Mouse (Mus musculus) gastrocnemius, postnatal 4 days (tissue): ENCODE data around the gene Itgb6. TPM values are rescaled to one million over a fixed set of nuclear protein-coding genes. Genes with fewer than 3 reads are reported as not detected.

ENCODE experiments used
- DNase-seq, 2 experiments: peaks; one replicate each; pipeline ENCODE4 v3.0.0; 2021 to 2022; ENCODE audit warnings: low spot score in 2 of 2, mixed read lengths in 2 of 2
- total RNA-seq, 2 experiments: library from RNA; stranded (reverse); gene quantifications; 2 replicates each; pipeline ENCODE4 v1.2.3; 2021

Gene Itgb6
- total RNA-seq, 2 experiments from 2014 or later, result 35.8 to 36.2 TPM

DNA sequence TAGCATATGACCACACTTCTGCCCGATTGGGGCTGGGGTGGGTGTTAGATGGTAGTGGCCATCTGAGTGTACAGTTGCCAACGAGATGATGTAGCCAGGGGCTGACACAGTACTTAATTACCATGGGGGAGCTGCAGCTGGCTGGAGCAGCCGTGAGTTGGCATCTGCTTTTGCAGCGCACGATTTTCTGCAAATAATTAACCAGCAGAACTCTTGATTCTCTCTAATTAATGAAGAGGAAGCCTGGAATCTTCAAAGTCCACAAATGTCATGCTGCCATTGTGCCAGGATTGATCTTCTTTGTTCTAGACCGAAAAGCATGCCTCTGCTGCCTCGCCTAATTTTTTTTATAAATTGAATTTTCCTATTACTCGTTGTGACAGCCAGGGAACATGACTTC lies 8.6 kb downstream of the Itgb6 start:
- no peak for DNase-seq

DNA sequence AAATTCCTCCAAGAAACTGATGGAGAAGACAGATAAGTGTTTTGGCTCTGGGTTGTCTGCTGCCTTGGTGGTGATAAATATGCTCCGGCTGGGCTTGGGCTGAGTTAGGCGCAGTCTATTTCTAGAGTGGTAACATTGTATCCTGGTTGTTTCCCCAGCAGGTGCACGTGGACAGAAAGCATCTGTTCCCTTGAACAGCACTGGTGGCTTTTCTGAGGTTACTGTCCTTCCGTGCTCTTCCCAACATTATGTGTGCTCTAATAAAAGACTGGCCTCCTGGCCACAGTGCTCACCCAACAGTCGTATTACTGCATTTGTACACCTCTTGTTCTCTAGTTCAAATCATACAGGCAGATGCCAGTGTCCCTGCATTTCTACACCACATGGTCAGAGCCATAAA lies 9.6 kb downstream of the Itgb6 start:
- DNase-seq, result no peak

DNA sequence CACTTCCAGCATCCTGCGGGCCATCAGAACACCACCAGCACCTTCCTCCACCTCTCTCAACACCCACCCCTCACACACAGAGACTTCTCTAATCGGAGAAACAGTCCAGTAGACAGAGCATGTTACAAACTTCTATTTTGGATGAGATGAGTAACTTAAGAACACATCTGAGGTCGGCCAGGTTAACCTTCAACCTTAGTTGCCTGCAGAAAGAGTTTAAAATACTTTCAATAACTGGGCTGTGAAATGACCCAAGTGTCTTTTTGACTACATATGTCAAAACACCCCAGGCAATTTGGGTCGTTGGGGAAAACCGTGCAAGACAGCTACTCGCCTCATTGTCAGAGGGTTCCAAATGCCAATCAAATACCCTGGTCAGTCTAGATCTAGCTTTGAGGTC lies 10.0 kb downstream of the Itgb6 start:
- no peak for DNase-seq

DNA sequence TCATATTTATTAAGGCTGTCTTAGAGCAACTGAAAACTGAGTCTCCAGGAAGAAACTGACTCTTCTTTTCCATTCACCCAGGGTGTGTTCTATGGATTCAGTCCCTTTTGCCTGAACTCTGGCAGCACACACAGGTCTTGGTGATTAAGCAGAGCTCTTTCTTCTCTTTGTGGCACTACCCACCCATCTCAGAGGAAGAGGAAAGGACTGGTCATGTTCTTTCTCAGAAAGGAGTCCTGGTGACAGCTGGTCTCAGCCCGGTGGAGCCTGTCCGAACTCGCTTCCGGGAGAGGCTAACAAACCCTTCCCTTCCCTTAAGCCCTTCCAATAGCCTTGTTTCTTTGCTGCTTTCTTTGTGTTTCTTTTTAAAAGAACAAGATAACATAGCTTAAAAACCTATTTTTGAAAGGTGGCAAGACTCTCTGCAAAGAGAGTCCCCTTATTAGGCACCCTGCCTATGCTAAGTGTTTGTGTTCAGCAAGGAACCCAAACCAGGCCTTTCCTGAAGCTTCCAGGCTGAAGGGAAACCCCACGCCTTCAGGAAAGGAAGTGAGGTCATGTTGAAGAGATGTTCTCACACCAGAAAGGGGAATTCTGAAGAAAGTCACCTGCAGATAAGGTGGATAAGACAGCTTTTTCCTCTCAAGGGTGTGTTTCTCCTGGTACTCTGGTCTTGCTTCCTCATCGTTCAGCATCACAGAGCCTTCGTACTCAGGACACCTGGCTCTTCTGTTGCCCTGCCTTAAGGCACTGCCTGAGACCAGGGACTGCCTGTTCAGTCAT lies 11.2 kb downstream of the Itgb6 start:
- DNase-seq, result no peak

DNA sequence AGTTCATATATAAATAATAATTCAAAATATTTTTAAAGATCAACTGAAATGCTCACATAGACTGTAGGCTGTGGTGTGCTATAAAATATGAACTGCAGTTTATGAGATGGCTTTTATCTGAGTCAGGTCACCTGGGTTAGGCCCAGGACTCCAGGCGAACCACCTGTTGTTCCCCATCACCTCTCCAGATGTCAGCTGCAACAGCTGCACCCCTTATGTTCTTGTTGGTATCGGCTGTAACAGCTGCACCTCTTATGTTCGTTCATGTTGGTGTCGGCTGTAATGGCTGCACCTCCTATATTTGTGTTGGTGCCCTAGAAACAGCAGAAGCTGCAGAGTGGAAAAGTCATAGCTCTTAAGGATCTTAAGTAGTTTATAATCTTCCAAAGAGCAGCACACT lies 12.1 kb downstream of the Itgb6 start:
- DNase-seq, result no peak

DNA sequence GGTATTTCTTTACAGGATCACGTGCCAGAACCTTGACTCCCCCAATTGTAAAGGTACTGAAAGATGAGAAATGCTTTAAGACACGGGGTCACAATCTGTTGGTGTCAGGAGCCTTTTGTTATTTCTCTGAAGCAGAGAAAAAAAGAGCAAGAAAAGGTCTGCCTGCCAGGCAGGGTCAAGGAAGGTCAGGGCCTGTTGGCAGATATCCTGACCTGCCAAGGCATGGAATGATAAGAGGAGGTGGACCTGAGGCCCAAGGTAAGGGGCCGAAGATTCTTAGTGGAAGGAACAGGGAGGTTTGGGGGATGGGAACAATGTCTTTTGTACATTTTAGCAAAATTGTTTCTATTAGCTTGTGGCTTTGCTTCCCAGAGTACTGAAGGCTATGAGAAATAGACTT lies 13.8 kb downstream of the Itgb6 start:
- DNase-seq, result no peak

DNA sequence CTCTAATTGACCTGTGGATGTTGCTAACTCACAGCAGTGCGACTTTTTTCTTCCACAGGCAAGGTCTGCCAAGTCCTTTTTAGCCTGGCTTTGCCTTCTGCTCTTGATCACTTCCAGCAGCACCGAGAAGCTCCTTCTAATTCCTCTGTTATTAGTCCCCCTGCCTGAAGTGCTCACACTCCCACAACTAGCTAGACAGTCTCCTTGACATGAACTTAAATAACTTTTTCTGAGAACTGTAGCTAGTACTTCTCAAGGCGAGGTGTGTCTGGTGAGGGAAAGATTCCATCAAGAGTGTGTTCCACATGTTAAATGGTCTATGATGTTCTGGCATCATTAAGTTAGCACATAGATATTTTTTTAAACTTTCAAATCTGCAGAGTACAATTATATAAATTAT lies 15.6 kb downstream of the Itgb6 start:
- DNase-seq, result no peak

DNA sequence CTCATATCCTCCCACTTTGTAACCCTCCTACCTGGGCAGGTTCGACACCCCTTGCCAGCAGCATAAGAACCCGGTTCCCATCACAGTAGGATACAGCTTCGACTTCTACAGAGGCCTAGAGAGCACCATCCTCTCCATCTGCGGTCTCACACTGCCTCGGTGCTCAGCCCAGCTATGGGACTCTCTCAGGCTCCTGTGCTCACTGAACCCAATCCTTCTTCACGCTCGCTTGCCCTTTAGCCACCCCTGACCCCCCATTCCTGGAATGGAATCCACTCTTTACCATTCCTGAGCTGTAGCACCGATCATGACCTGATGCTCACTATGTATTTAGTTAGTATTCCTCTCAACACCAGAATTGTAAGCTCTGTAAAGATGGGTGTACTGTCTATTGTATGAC lies 17.0 kb downstream of the Itgb6 start:
- DNase-seq, result no peak

DNA sequence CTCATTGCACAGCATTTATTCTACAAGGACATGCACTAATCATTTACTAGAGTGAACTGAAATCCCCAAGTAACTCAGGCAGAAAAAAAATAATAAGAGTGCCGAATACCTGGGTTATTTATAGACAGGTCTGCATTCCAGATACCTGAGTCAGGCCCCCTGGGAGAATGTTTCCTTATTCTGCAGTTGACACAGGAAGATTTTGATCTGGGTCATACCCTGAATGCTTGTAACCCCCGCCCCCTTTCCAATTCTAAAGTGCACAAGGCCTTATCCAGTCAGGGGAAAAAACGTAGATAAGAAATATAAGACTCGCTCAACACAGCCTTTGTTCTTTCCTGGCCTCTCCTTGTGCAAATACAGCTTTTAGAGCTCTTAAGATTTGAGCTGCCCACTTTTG lies 19.1 kb downstream of the Itgb6 start:
- no peak for DNase-seq

DNA sequence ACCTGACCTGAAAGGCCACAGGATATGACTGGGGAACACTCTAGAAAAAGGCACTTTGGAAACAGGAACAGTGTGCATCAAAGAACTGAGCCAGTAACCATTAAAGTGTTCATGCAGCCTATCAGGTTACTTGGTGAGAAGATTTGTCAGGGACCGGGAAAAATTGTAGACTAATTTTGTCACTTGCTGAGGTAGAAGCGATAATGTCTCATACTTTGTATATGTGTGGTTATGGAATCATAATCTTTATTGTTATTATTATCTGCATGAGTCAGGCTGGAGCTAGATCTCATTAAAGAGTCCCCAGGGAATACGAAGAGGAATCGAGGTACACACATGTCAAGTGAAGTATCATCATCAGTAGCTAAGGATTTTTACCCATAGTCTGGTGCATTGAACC lies 21.5 kb downstream of the Itgb6 start:
- DNase-seq, result no peak

DNA sequence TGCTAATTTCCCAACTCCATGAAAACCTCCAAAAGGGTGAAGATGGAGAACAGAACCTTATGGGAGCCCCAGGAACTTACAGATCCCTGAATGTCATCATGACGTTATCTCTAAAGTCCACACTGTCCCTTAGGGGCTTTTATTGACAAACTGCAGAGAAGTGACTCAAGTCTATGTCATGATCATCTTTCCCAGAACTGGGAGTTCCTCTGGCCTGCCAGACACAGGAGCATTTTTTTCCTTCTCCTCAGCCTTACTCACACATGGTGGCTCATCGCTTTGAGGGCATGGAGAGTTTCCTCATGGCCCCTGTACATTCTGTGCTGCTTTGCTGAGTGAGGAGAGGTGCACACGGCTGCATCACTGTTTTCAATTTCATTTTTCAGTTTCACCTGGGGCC lies 22.4 kb downstream of the Itgb6 start:
- DNase-seq, result no peak

DNA sequence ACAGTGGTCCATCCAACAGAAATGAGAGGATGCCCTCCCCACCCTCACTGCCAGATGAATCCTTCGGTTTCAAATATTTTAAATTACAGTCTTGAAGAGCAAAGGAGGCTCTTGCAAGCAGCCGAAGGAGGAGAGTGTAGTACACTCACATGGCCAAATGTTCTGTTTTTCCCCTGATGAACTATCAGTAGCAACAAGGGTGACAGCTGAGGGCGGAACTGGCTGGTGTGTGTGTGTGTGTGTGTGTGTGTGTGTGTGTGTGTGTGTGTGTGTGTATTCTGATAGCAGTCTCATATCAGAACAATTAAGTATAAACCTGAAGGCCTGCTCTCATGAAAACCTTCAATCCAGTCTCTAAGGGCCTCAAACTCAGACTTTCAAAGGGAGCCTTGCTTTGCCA lies 22.9 kb downstream of the Itgb6 start:
- DNase-seq, result no peak

DNA sequence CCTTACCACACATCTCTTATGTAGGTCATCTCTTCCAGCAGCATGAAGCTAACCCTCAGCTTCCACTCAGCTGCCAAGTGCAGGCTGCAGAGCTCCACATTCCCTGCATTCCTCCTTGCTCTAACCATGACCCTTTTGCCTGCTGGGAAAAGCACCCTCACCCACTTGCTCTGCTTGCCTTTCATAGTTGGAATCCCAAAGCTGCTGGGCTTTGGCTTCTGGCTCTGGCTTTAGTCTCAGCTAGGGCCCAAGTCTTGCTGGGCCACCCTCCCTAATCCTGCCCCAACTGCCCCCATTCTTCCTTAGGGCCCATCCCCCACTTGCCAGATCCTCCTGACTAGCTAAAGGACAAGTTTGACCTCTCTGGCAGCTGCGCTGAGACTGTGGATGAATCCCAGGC lies 24.3 kb downstream of the Itgb6 start:
- DNase-seq, result peak in 1 of 2 experiments; percentile 42

DNA sequence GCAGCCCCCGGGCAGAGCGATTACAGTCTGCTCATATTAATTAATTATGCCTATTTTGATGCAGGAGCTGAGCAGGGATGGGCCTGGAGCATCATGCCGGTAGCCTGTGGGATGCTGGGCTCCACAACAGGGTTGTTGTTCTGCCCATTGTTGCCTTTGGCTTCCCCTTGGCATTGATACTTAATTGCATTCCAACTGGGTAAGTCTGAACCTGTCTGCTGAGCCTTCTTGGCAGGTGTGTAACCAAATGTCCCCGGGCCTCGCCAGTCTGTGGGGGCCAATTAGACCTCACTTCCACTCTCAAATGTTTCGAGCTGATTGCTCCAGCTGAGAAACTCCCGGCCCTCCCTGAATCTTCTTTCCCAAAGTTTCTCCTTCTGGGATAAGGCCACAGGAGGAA lies 24.9 kb downstream of the Itgb6 start:
- DNase-seq, result no peak

DNA sequence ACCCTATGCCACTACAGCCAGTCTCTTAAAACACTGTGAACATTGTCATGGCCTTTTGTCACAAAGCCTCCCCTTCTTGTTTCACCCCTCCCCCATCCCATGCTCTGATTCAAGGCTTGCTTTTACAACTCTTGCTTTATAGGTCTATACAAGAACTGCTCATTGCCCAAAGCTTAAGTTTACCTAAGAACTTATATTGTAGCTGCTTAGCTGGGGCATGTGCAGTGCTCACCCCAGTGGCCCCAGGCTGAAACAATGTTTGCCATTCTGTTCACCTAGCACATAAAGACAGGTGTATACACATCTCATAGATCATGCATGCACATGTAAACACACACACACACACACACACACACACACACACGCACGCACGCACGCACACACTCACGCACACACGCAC lies 25.9 kb downstream of the Itgb6 start:
- DNase-seq, result no peak

DNA sequence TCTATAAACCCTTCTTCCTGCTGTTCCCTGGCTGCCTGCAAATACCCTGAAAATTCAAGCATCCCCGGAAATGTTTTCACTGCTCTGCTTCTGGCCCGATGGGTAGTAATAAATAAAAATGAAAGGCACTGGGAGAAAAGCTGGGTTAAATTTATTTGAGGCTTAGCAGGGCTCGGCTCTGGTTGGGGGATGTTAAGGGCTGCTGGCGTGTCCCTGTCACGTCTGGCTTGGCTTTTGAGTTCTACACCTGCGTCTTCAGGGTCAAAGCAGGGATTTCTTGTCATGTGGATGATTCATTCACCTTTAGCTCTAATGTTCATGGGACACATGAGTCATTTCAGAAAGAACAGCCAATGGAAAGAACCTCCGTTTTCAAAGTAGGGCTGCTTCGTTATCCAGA lies 26.7 kb downstream of the Itgb6 start:
- DNase-seq, result no peak

DNA sequence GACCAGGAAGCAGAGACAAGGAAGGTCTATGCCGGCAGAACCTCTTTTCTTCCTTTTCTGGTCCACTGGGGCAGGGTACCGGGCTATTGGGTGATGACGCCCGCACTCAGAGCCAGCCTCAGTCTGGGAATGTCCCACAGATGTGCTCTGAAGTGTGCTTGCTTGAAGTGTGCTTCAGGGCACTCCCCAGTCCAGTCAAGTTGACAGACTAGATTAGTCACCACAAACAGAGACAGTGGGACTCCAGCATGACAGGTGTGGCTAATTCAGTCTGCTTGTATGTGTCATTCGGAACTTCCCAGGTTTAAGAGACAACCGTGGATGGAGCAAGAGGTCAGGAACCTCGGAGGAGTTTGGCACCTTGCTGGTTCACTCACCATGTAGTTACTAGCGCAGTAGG lies 27.9 kb downstream of the Itgb6 start:
- DNase-seq, result no peak

DNA sequence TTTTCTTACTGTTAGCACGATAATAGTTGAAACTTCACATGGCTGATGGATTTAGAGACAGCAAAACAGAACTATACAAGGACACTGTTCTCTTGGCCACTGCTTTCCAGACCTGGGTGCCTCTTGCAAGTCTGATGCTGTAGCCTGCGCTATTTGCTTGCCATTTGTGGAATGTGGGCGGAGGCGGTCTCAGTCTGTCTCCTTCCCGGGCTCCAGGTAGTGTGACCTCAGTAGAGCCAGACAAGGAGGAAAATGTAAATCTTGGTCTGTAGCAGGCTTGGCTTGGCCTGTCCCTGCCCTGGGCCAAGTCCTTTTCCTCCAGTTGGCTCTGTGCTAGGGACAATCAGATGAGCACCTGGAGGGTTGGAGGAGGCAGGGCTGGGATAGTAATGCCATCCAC lies 30.2 kb downstream of the Itgb6 start:
- no peak for DNase-seq

DNA sequence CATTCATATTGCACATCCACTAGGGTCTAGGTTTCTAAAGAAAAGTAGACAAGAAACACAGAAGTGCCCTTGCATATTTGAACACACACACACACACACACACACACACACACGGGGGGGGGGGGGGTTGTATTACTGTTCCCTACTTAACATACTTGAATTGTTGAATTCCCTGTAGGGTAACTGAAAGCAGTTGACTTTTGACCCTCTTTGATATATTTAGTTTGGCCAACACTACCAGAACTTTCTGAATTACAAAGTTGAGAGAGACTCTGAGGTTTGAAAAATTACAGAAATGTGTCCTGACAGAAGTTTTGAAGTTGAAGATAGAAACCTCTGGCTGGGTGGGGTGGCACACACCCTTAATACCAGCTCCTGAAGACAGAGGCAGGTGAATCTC lies 32.2 kb downstream of the Itgb6 start:
- DNase-seq, result no peak

DNA sequence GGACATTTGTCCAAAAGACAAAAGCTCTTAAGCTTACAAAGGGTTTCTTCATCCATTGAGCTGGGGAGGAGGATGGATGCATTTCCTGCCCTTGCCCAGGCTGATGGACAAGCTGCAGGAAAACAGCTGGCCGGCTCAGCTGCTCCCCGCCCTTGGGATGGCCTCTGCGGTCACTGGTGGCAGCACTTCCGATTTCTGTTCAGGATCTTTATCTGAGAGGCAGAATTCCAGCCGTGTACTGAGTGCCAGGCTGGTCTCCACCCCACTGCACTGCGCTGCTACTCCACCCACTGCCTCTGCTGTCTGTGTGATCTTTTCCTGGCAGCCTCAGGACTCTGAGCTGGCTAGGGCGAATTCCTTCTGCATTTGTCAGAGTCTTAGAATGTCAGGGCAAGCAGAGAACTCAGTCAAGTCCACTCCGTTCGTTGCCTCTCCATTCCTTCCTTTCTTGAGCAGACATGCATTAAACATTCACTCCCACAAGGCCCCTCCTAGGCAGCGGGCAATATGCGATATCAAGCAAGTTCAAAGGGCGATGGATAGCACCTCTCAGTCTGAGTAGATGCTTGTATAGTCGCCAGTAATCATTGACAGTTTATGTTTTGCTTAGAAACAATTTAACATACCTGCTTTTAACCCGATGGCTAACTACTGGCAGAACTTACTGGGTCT lies 33.4 kb downstream of the Itgb6 start:
- peak in 1 of 2 experiments; percentile 67 for DNase-seq

DNA sequence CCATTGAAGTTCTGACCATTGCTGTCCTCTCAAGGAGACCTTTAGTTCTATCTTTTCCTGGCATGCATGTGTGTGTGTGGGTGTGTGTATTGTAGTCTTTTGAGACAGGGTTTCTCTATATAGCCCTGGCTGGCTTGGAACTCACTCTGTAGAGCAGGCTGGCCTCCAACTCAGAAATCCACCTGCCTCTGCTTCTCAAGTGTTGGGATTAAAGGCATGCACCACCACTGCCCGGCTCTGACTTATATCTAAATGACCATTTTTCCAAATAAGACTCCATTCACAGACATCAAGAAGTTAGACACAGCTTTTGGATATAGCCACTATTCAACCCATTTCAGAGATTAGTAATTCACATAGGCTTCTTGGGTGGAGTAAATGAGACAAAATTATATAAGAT lies 34.3 kb downstream of the Itgb6 start:
- no peak for DNase-seq

DNA sequence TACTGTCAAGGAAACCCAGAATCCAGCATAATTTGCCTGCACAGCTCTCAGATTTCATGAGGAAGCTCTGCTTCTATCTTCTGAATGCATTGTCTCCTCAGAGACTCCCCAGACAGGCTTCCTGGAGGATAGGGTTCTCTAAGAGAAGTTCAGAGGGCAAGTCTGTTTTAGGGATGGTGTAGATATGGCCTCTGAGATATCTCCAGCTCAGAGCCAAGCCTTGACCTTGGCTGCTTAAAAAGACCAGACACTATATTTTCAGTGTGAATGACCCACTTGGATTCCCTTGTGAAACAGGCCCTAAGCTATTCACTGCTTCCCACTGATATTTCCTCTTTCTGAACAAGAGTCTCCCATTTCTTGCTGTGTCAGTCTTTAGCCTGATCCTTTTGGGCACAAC lies 36.5 kb downstream of the Itgb6 start:
- no peak for DNase-seq

DNA sequence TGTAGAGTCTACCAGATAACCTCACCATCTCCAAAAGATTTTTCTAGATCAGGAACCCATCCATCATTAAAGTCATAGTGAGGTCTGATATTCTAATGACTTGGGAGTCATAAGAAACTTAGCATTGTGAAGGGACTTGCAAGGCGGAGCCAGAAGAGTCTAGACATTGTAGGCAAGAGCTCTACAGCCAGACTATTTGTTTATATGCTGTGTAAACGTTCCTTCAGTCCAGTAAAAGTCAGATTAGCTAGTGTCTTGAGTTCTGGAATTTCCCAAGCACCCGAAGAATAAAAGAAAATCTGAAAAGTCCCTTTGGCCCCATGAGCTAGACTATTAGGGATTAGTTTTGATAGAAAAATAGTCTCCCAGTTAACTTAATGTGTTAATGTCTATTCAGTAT lies 38.3 kb downstream of the Itgb6 start:
- DNase-seq, result no peak
